In genomic region chr11:3314148-3314547, GRCm38 (mm10) we compare ENCODE assay signal across 8 mouse cellular contexts. TPM values are rescaled to one million over a fixed set of nuclear protein-coding genes. Genes with fewer than 3 reads are reported as not detected.
DNase-seq lines count a peak whose midpoint lies in the region; ATAC-seq and TF ChIP-seq lines count a peak whose summit lies in the region.

No protein-coding gene starts in this region.

- no peak overlapping the region for H3K4me3 ChIP-seq in intestine, embryonic 15.5 days (replicated peaks)
- H3K4me3 ChIP-seq in liver, postnatal 0 days (ENCODE audit: low read depth, low read length): no peak overlapping the region

- TF ChIP-seq CTCF in liver, postnatal 0 days (IDR thresholded peaks at IDR 0.05; ENCODE audit: low read depth): peak; percentile 79

- H3K4me1 ChIP-seq in intestine, embryonic 15.5 days (replicated peaks): 0 out of 2 replicates have a peak, but pooled peaks cover 5% of the 10 kb centered on the region
- H3K4me1 ChIP-seq in liver, postnatal 0 days (ENCODE audit: insufficient read depth): peaks cover 11% of the 10 kb centered on the region

- peak; percentile 68 for DNase-seq in cerebellum, adult 11 months
- DNase-seq in 3T3-L1 (ENCODE audit: low read depth, low spot score): peak; percentile 78
- DNase-seq in adrenal gland, postnatal 36 days: peak; percentile 74 to 84
- peak; percentile 74 for DNase-seq in liver, postnatal 0 days
- DNase-seq in retina, embryonic 14.5 days (ENCODE audit: low spot score): peak; percentile 82

- H3K9me3 ChIP-seq in intestine, embryonic 15.5 days: no peaks in the 10 kb centered on the region
- no peaks in the 10 kb centered on the region for H3K9me3 ChIP-seq in liver, postnatal 0 days (ENCODE audit: low read length)

- ATAC-seq in cerebellum, adult (ENCODE audit: insufficient number of reproducible peaks, low FRiP score, low TSS enrichment): no peak; the same call in 1 of the 2 replicates
- ATAC-seq in erythroblast, adult 5-6 weeks (replicated peaks; ENCODE audit: low FRiP score, poor library complexity, severe bottlenecking): peak; percentile 73; the same call in 1 of the 2 replicates
- ATAC-seq in intestine, embryonic 15.5 days: peak; percentile 68
- ATAC-seq in liver, postnatal 0 days: peak; percentile 57

- H3K4me2 ChIP-seq in intestine, embryonic 15.5 days (replicated peaks): no peak overlapping the region
- no peak overlapping the region for H3K4me2 ChIP-seq in liver, postnatal 0 days (ENCODE audit: low read depth, low read length)

- WGBS in intestine, embryonic 15.5 days: 29% methylated on average over 2 of the region's 2 CpGs
- 32% methylated on average over 2 of the region's 2 CpGs for WGBS in liver, postnatal 0 days (ENCODE audit: insufficient replicate concordance)

- TF ChIP-seq EP300 in liver, postnatal 0 days (IDR thresholded peaks at IDR 0.05; ENCODE audit: low read depth): no peak

- H3K27me3 ChIP-seq in intestine, embryonic 15.5 days (replicated peaks): no peaks in the 10 kb centered on the region
- no peaks in the 10 kb centered on the region for H3K27me3 ChIP-seq in liver, postnatal 0 days (ENCODE audit: insufficient read depth, low read length)

- peaks cover 8% of the 10 kb centered on the region; the same call in 1 of the 2 replicates for H3K36me3 ChIP-seq in intestine, embryonic 15.5 days
- H3K36me3 ChIP-seq in liver, postnatal 0 days (replicated peaks; ENCODE audit: insufficient read depth, low read length): peaks cover 12% of the 10 kb centered on the region

- no peak overlapping the region for H3K9ac ChIP-seq in intestine, embryonic 15.5 days
- no peak overlapping the region for H3K9ac ChIP-seq in liver, postnatal 0 days (replicated peaks)

- no peak overlapping the region for H3K27ac ChIP-seq in intestine, embryonic 15.5 days
- H3K27ac ChIP-seq in liver, postnatal 0 days (ENCODE audit: low read depth): no peak overlapping the region

RNA-seq across cellular contexts. Expression of gene Pik3ip1, which starts 16.1 kb away (rescaled TPM):
- 10 to 100 TPM in 1 of 2 experiments, 1 to 10 TPM in 1; 8.0 to 12.7 TPM for total RNA-seq in adrenal gland, postnatal 36 days (2021)
- 0.77 and 2.9 TPM in 2 replicates for total RNA-seq in erythroblast, adult 5-6 weeks (2015; ENCODE audit: low replicate concordance)
- 3.5 and 3.8 TPM in 2 replicates for total RNA-seq in erythroblast, adult 5-6 weeks (2017; ENCODE audit: low replicate concordance)
- 8.5 and 8.7 TPM in 2 replicates for polyA plus RNA-seq in intestine, embryonic 15.5 days (2015; fragmentation: Nextera tagmentation; extraction: Ambion mirVana)
- 2.4 and 2.5 TPM in 2 replicates for polyA plus RNA-seq in liver, postnatal 0 days (2015; fragmentation: Nextera tagmentation; extraction: Ambion mirVana)

RNA-seq across cellular contexts. Expression of gene Patz1, which starts 25.5 kb away (rescaled TPM):
- 10 to 100 TPM; 25.5 to 37.1 TPM for total RNA-seq in adrenal gland, postnatal 36 days (2021)
- total RNA-seq in erythroblast, adult 5-6 weeks (2015; ENCODE audit: low replicate concordance): 18.0 and 18.6 TPM in 2 replicates
- 13.5 and 22.2 TPM in 2 replicates for total RNA-seq in erythroblast, adult 5-6 weeks (2017; ENCODE audit: low replicate concordance)
- polyA plus RNA-seq in intestine, embryonic 15.5 days (2015; fragmentation: Nextera tagmentation; extraction: Ambion mirVana): 34.2 and 36.1 TPM in 2 replicates
- polyA plus RNA-seq in liver, postnatal 0 days (2015; fragmentation: Nextera tagmentation; extraction: Ambion mirVana): 8.6 and 8.8 TPM in 2 replicates

RNA-seq across cellular contexts. Expression of gene Drg1, which starts 47.9 kb away (rescaled TPM):
- total RNA-seq in adrenal gland, postnatal 36 days (2021): 100 to 1,000 TPM; 100 to 113 TPM
- 54.8 and 79.9 TPM in 2 replicates for total RNA-seq in erythroblast, adult 5-6 weeks (2015; ENCODE audit: low replicate concordance)
- 66.1 and 97.9 TPM in 2 replicates for total RNA-seq in erythroblast, adult 5-6 weeks (2017; ENCODE audit: low replicate concordance)
- 209 and 211 TPM in 2 replicates for polyA plus RNA-seq in intestine, embryonic 15.5 days (2015; fragmentation: Nextera tagmentation; extraction: Ambion mirVana)
- 83.1 and 84.7 TPM in 2 replicates for polyA plus RNA-seq in liver, postnatal 0 days (2015; fragmentation: Nextera tagmentation; extraction: Ambion mirVana)
